Mouse (Mus musculus) CH12.LX (cell line): ENCODE measurements around the gene Kcnn3. TPM values are rescaled to one million over a fixed set of nuclear protein-coding genes. Genes with fewer than 3 reads are reported as not detected.
A peak's percentile ranks its signal among the peaks of the same experiment; 100 is the strongest.

Experiments used
- DNase-seq: peaks from one replicate; pipeline ENCODE4 v3.0.0-alpha.2; 2013; ENCODE audit errors: extremely low read depth
- H3K27ac ChIP-seq: 2 replicates; pipeline ENCODE4 v1.5.1; 2012; ENCODE audit warnings: low read depth, mild to moderate bottlenecking, control low read depth, moderate library complexity; ENCODE audit not compliant: insufficient read depth
- H3K27me3 ChIP-seq: replicated peaks from 2 replicates; pipeline ENCODE3; 2012; ENCODE audit warnings: inconsistent platforms
- H3K36me3 ChIP-seq, 2 experiments: replicated peaks in 1 of 2; 2 replicates each; pipeline versions ENCODE3 to v1.6.1; 2012; ENCODE audit warnings: inconsistent platforms in 1 of 2, low read length in 1 of 2, mild to moderate bottlenecking in 1 of 2, mixed read lengths in 1 of 2, moderate library complexity in 1 of 2; ENCODE audit not compliant: control insufficient read depth in 1 of 2, insufficient read depth in 1 of 2
- H3K4me1 ChIP-seq, 2 experiments: 2 replicates each; pipeline ENCODE4 v1.6.1; 2012; ENCODE audit warnings: inconsistent platforms in 1 of 2, moderate library complexity in 1 of 2; ENCODE audit not compliant: insufficient read depth in 2 of 2, control insufficient read depth in 1 of 2
- H3K4me2 ChIP-seq: 2 replicates; pipeline ENCODE4 v1.6.1; 2012; ENCODE audit warnings: low read depth, mild to moderate bottlenecking, control low read depth; ENCODE audit not compliant: poor library complexity, insufficient read depth, severe bottlenecking
- H3K4me3 ChIP-seq, 3 experiments: fragments of 150-350 bp in 1 of 3; sonication (generic) in 1 of 3; replicated peaks in 1 of 3; 2 replicates each; pipeline versions ENCODE3 to v1.5.1; 2011 to 2012; ENCODE audit warnings: low read depth in 2 of 3, low read length in 2 of 3, mild to moderate bottlenecking in 2 of 3, moderate library complexity in 2 of 3, control low read depth in 1 of 3, improper control_type of control experiment in 1 of 3, inconsistent platforms in 1 of 3, mixed read lengths in 1 of 3; ENCODE audit not compliant: poor library complexity in 1 of 3
- H3K79me2 ChIP-seq: replicated peaks from 2 replicates; pipeline ENCODE4 v1.6.1; 2012; ENCODE audit warnings: mild to moderate bottlenecking, moderate library complexity; ENCODE audit not compliant: control insufficient read depth, poor library complexity, insufficient read depth, severe bottlenecking; ENCODE audit errors: extremely low read depth
- H3K9ac ChIP-seq: 2 replicates; pipeline ENCODE4 v1.6.1; 2012; ENCODE audit warnings: low read depth, mild to moderate bottlenecking, control low read depth, moderate library complexity; ENCODE audit not compliant: insufficient read depth
- H3K9me3 ChIP-seq: replicated peaks from 2 replicates; pipeline ENCODE3; 2012; ENCODE audit warnings: low read length, inconsistent platforms, mixed read lengths
- BHLHE40 ChIP-seq: IDR thresholded peaks from 2 replicates; pipeline ENCODE4 v1.6.1; 2011; ENCODE audit warnings: mild to moderate bottlenecking, low read depth, low read length, improper control_type of control experiment
- CTCF ChIP-seq, 2 experiments: IDR thresholded peaks in 1 of 2; conservative IDR thresholded peaks in 1 of 2; 2 replicates each; pipeline ENCODE4 v1.5.1; 2011 to 2012; ENCODE audit warnings: low read depth in 2 of 2, low read length in 2 of 2, improper control_type of control experiment in 1 of 2, inconsistent platforms in 1 of 2, mild to moderate bottlenecking in 1 of 2, moderate library complexity in 1 of 2
- ELF1 ChIP-seq: IDR thresholded peaks from 2 replicates; pipeline ENCODE4 v1.6.1; 2014; ENCODE audit warnings: low read depth, mild to moderate bottlenecking, inconsistent platforms, low read length, improper control_type of control experiment
- HCFC1 ChIP-seq: IDR thresholded peaks from 2 replicates; pipeline ENCODE4 v1.6.1; 2012; ENCODE audit warnings: low read depth, mild to moderate bottlenecking, inconsistent platforms, low read length, improper control_type of control experiment
- IRF4 ChIP-seq: IDR thresholded peaks from 2 replicates; pipeline ENCODE4 v1.6.1; 2014; ENCODE audit warnings: low read depth, mild to moderate bottlenecking, inconsistent platforms, low read length, improper control_type of control experiment
- JUND ChIP-seq: conservative IDR thresholded peaks from 2 replicates; pipeline ENCODE4 v1.6.1; 2011; ENCODE audit warnings: low read depth, low read length, improper control_type of control experiment
- MAFK ChIP-seq: IDR thresholded peaks from 2 replicates; pipeline ENCODE4 v1.6.1; 2011; ENCODE audit warnings: low read length, improper control_type of control experiment; ENCODE audit not compliant: insufficient replicate concordance
- MAZ ChIP-seq: IDR thresholded peaks from 2 replicates; pipeline ENCODE4 v1.6.1; 2012; ENCODE audit warnings: low read depth, mild to moderate bottlenecking, inconsistent platforms, low read length, improper control_type of control experiment, moderate library complexity
- MEF2A ChIP-seq: IDR thresholded peaks from 2 replicates; pipeline ENCODE4 v1.6.1; 2014; ENCODE audit warnings: low read depth, mild to moderate bottlenecking, inconsistent platforms, low read length, improper control_type of control experiment, borderline replicate concordance
- RCOR1 ChIP-seq: conservative IDR thresholded peaks from 2 replicates; pipeline ENCODE4 v1.6.1; 2012; ENCODE audit warnings: low read depth, mild to moderate bottlenecking, inconsistent platforms, low read length, improper control_type of control experiment
- TBP ChIP-seq: conservative IDR thresholded peaks from 2 replicates; pipeline ENCODE4 v1.6.1; 2011; ENCODE audit warnings: low read depth, low read length, improper control_type of control experiment
- TCF12 ChIP-seq: IDR thresholded peaks from 2 replicates; pipeline ENCODE4 v1.6.1; 2014; ENCODE audit warnings: low read depth, mild to moderate bottlenecking, inconsistent platforms, low read length, improper control_type of control experiment
- UBTF ChIP-seq: IDR thresholded peaks from 2 replicates; pipeline ENCODE4 v1.6.1; 2012; ENCODE audit warnings: low read depth, mild to moderate bottlenecking, inconsistent platforms, low read length, improper control_type of control experiment, moderate library complexity
- USF1 ChIP-seq: IDR thresholded peaks from 2 replicates; pipeline ENCODE4 v1.6.1; 2014; ENCODE audit warnings: low read depth, mild to moderate bottlenecking, inconsistent platforms, low read length, improper control_type of control experiment
- USF2 ChIP-seq: conservative IDR thresholded peaks from 2 replicates; pipeline ENCODE4 v1.6.1; 2011; ENCODE audit warnings: low read depth, low read length, improper control_type of control experiment
- ZKSCAN1 ChIP-seq: IDR thresholded peaks from 2 replicates; pipeline ENCODE4 v1.6.1; 2012; ENCODE audit warnings: low read depth, inconsistent platforms, low read length, improper control_type of control experiment, borderline replicate concordance
- ZNF384 ChIP-seq: IDR thresholded peaks from 2 replicates; pipeline ENCODE4 v1.6.1; 2012; ENCODE audit warnings: low read depth, low read length, improper control_type of control experiment, inconsistent platforms
- dilution Hi-C: fragments of 300-500 bp; cut with MboI; formaldehyde crosslinking; loops from 2 replicates; pipeline ENCODE4 v1.14.3; 2020; ENCODE audit warnings: low sequenced_read_pairs; ENCODE audit not compliant: extremely low pct_unique_long_range_greater_than_20kb, extremely low pct_ligation_motif_present
- in situ Hi-C: fragments of 300-500 bp; cut with MboI; formaldehyde crosslinking; loops from 3 replicates; pipeline ENCODE4 v1.14.3; 2019; ENCODE audit warnings: low sequenced_read_pairs, low pct_ligation_motif_present, low pct_unique_long_range_greater_than_20kb, mixed read lengths
- polyA plus RNA-seq: library from polyadenylated mRNA; unstranded; fragments of >175 nt; gene quantifications from 2 replicates; pipeline ENCODE4 v1.2.1, GENCODE M21; 2012; ENCODE audit warnings: low read depth; ENCODE audit not compliant: insufficient read length
- total RNA-seq, 2 experiments: library from RNA; depleted of rRNA; stranded (reverse); fragments of 300-350 nt in 1 of 2; fragments of >200 nt in 1 of 2; gene quantifications; 2 replicates each; pipeline ENCODE4 v1.2.3; 2012 to 2014

The Kcnn3 gene
- total and polyA plus RNA-seq, 3 experiments, result 0.06 TPM; not detected in 2

DNA sequence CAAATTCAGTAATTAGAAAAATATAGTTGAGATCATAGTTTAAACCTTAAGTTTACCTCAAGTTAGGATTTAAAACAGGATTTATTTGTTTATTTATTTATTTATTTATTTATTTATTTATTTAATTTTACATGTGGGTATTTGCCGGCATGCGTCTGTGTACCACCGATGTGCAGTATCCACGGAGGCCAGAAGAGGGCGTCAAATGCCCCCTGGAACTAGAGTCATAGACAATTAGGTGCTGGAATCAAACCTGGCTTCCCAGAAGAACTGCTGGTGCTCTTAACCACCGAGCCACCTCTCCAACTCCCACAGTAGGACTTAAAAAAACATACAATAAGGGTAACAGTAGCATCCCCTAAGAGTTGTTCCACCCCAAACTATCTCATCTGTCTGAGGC is 96.9 kb downstream of the Kcnn3 start:
- Histone ChIP-seq H3K4me1 (peaks cover 0 to 29% of the 10 kb centered on the region in 2 experiments; a peak in 2 of 4 replicates), H3K9ac (no peak overlapping the region), H3K4me3 (no peak overlapping the region), H3K4me2 (no peak overlapping the region), H3K9me3 (no peaks in the 10 kb centered on the region), H3K36me3 (no peaks in the 10 kb centered on the region), H3K79me2 (no peaks in the 10 kb centered on the region), H3K27me3 (no peaks in the 10 kb centered on the region), H3K27ac (no peak overlapping the region)
- no peak for DNase-seq
- in situ Hi-C loops (no loop called here), dilution Hi-C loops (no loop called here)
- peak in 1 of 2 experiments; percentile 34; a peak in 2 of 4 replicates for TF ChIP-seq CTCF (conservative IDR thresholded peaks at IDR 0.05 in 1 of 2, IDR thresholded peaks at IDR 0.05 in 1 of 2; ENCODE audit: low read depth in 2 of 2, low read length in 2 of 2)
- TF ChIP-seq BHLHE40, result no peak
- no peak for TF ChIP-seq ZNF384

DNA sequence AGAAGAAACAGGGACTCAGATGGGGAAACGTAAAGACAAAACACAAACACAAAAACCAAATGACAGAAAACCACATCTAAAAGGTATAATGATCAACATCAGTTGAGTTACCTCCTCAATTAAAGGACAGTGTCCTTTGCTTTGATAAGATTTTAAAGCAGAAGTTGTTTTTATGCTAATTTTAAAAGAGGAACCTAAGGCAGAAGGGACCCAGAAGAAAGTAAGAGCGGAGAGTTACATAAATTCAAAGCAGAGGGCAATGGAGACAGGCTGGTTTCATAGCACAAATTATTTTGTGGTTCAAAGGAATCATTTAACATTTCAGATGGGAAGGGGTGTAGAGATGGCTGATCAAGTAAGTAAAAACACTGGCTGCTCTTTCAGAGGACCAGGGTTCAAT is 97.4 kb downstream of the Kcnn3 start:
- in situ Hi-C loops (no loop called here), dilution Hi-C loops (no loop called here)
- H3K4me2 ChIP-seq, result no peak overlapping the region
- no peak overlapping the region for H3K27ac ChIP-seq
- H3K79me2 ChIP-seq, result no peaks in the 10 kb centered on the region
- no peaks in the 10 kb centered on the region for H3K9me3 ChIP-seq
- no peaks in the 10 kb centered on the region for H3K36me3 ChIP-seq
- H3K27me3 ChIP-seq, result no peaks in the 10 kb centered on the region
- TF ChIP-seq MAFK (no peak), USF1 (no peak), MEF2A (no peak), UBTF (no peak), MAZ (no peak), ZNF384 (no peak), TCF12 (no peak), ZKSCAN1 (no peak), IRF4 (no peak), ELF1 (no peak), USF2 (no peak), TBP (no peak), HCFC1 (no peak), JUND (no peak), RCOR1 (no peak)
- DNase-seq, result no peak
- H3K4me1 ChIP-seq, result peaks cover 0 to 30% of the 10 kb centered on the region in 2 experiments; a peak in 2 of 4 replicates
- no peak overlapping the region for H3K4me3 ChIP-seq
- no peak overlapping the region for H3K9ac ChIP-seq
